Comparison of ENCODE assay signal across 12 mouse cellular contexts in genomic region chr3:152108003-152108395, GRCm38 (mm10). TPM values are rescaled to one million over a fixed set of nuclear protein-coding genes. Genes with fewer than 3 reads are reported as not detected.
DNase-seq lines count a peak whose midpoint lies in the region; ATAC-seq and TF ChIP-seq lines count a peak whose summit lies in the region.
"Had no signal": no experiment of that assay in that cellular context is flagged by ENCODE, and none has a peak within 500 bp of the region (broad histone marks: within the 10 kb centered on the region; RNA-seq: fewer than 3 reads in every experiment).

No protein-coding gene starts in this region.

- H3ac ChIP-seq in myocyte (ENCODE audit: control insufficient read depth, insufficient read length), result no peak overlapping the region

- no peak overlapping the region for H3K9ac ChIP-seq in hindbrain, embryonic 14.5 days
- no peak overlapping the region for H3K9ac ChIP-seq in hindbrain, embryonic 16.5 days (ENCODE audit: low read depth, low read length)
- no peak overlapping the region for H3K9ac ChIP-seq in midbrain, embryonic 13.5 days (replicated peaks)
- H3K9ac ChIP-seq in midbrain, embryonic 16.5 days (ENCODE audit: low read depth, low read length), result no peak overlapping the region
- no peak overlapping the region for H3K9ac ChIP-seq in embryonic facial prominence, embryonic 14.5 days (ENCODE audit: low read depth, low read length)
- H3K9ac ChIP-seq: liver, embryonic 14.5 days; neural tube, embryonic 13.5 days had no signal

- peaks cover 17% of the 10 kb centered on the region for H3K4me1 ChIP-seq in hindbrain, embryonic 14.5 days (replicated peaks; ENCODE audit: control insufficient read depth, insufficient read depth, low read length)
- peaks cover 19% of the 10 kb centered on the region for H3K4me1 ChIP-seq in hindbrain, embryonic 16.5 days (ENCODE audit: control insufficient read depth, insufficient read depth, low read depth, low read length)
- H3K4me1 ChIP-seq in midbrain, embryonic 13.5 days (replicated peaks), result peaks cover 30% of the 10 kb centered on the region
- H3K4me1 ChIP-seq in midbrain, embryonic 16.5 days (ENCODE audit: control insufficient read depth, insufficient read depth, low read length), result peaks cover 17% of the 10 kb centered on the region
- H3K4me1 ChIP-seq in embryonic facial prominence, embryonic 14.5 days (ENCODE audit: control insufficient read depth, insufficient read depth, low read length), result peaks cover 26% of the 10 kb centered on the region

- TF ChIP-seq POLR2A in myocyte (IDR thresholded peaks at IDR 0.05; ENCODE audit: insufficient read length, low read depth), result no peak

- WGBS in hindbrain, embryonic 14.5 days, result 68% methylated on average over 5 of the region's 5 CpGs
- 56% methylated on average over 5 of the region's 5 CpGs for WGBS in hindbrain, embryonic 16.5 days
- WGBS in midbrain, embryonic 13.5 days, result 75% methylated on average over 5 of the region's 5 CpGs
- 66% methylated on average over 5 of the region's 5 CpGs for WGBS in midbrain, embryonic 16.5 days
- WGBS in embryonic facial prominence, embryonic 14.5 days, result 29% methylated on average over 5 of the region's 5 CpGs

- DNase-seq in hindbrain, embryonic 14.5 days (ENCODE audit: low spot score), result no peak
- no peak for DNase-seq in embryonic facial prominence, embryonic 14.5 days (ENCODE audit: low spot score)
- no peak for DNase-seq in layer of hippocampus, adult 11-12 months (ENCODE audit: low spot score)
- DNase-seq: gastrocnemius, postnatal 14 days; kidney, postnatal 10 days had no signal

- ATAC-seq in hindbrain, embryonic 14.5 days (ENCODE audit: low FRiP score), result no peak
- ATAC-seq in hindbrain, embryonic 16.5 days, result no peak
- ATAC-seq in midbrain, embryonic 13.5 days, result no peak
- ATAC-seq in midbrain, embryonic 16.5 days, result no peak
- ATAC-seq in embryonic facial prominence, embryonic 14.5 days (ENCODE audit: low read depth), result no peak

- no peak overlapping the region for H3K4me3 ChIP-seq in hindbrain, embryonic 14.5 days (replicated peaks; ENCODE audit: low read length)
- no peak overlapping the region for H3K4me3 ChIP-seq in hindbrain, embryonic 16.5 days (ENCODE audit: low read length)
- no peak overlapping the region for H3K4me3 ChIP-seq in midbrain, embryonic 13.5 days (replicated peaks)
- no peak overlapping the region for H3K4me3 ChIP-seq in midbrain, embryonic 16.5 days (ENCODE audit: low read depth, low read length)
- H3K4me3 ChIP-seq in embryonic facial prominence, embryonic 14.5 days (ENCODE audit: low read depth, low read length), result peak overlapping the region; percentile 33; the same call in 1 of the 2 replicates
- no peak overlapping the region for H3K4me3 ChIP-seq in myocyte

- H3K4me2 ChIP-seq in hindbrain, embryonic 14.5 days (replicated peaks), result 0 out of 2 replicates have a peak overlapping the region, but pooled peaks have one; percentile 89
- no peak overlapping the region for H3K4me2 ChIP-seq in hindbrain, embryonic 16.5 days (ENCODE audit: low read length)
- peak overlapping the region; percentile 94; the same call in 1 of the 2 replicates for H3K4me2 ChIP-seq in midbrain, embryonic 13.5 days (replicated peaks)
- no peak overlapping the region for H3K4me2 ChIP-seq in midbrain, embryonic 16.5 days (ENCODE audit: low read length)
- H3K4me2 ChIP-seq in embryonic facial prominence, embryonic 14.5 days (ENCODE audit: low read depth, low read length), result peak overlapping the region; percentile 75
- peak overlapping the region; percentile 47 for H3K4me2 ChIP-seq in myocyte (ENCODE audit: low read depth)

- peaks cover 8% of the 10 kb centered on the region; the same call in 1 of the 2 replicates for H3K27me3 ChIP-seq in hindbrain, embryonic 14.5 days (ENCODE audit: control insufficient read depth, insufficient read depth, low read length)
- H3K27me3 ChIP-seq in hindbrain, embryonic 16.5 days (replicated peaks; ENCODE audit: control insufficient read depth, insufficient read depth, low read length), result no peaks in the 10 kb centered on the region
- H3K27me3 ChIP-seq in midbrain, embryonic 13.5 days, result peaks cover 42% of the 10 kb centered on the region
- H3K27me3 ChIP-seq in midbrain, embryonic 16.5 days (ENCODE audit: control insufficient read depth, insufficient read depth, low read depth, low read length), result peaks cover 4% of the 10 kb centered on the region; the same call in 1 of the 2 replicates
- peaks cover 12% of the 10 kb centered on the region for H3K27me3 ChIP-seq in embryonic facial prominence, embryonic 14.5 days (replicated peaks; ENCODE audit: control insufficient read depth, insufficient read depth, low read length)
- H3K27me3 ChIP-seq in myocyte (ENCODE audit: control insufficient read depth, insufficient read depth, insufficient read length), result no peaks in the 10 kb centered on the region

- H3K36me3 ChIP-seq in hindbrain, embryonic 14.5 days (replicated peaks; ENCODE audit: control insufficient read depth, insufficient read depth), result no peaks in the 10 kb centered on the region
- H3K36me3 ChIP-seq in hindbrain, embryonic 16.5 days (ENCODE audit: control insufficient read depth, insufficient read depth, low read length), result no peaks in the 10 kb centered on the region
- no peaks in the 10 kb centered on the region for H3K36me3 ChIP-seq in midbrain, embryonic 13.5 days
- H3K36me3 ChIP-seq in midbrain, embryonic 16.5 days (ENCODE audit: control insufficient read depth, insufficient read depth, low read length), result no peaks in the 10 kb centered on the region
- no peaks in the 10 kb centered on the region for H3K36me3 ChIP-seq in embryonic facial prominence, embryonic 14.5 days (ENCODE audit: control insufficient read depth, insufficient read depth, low read length)
- H3K36me3 ChIP-seq in myocyte (ENCODE audit: control insufficient read depth, insufficient read depth), result no peaks in the 10 kb centered on the region
- H3K36me3 ChIP-seq: forebrain, embryonic 10.5 days; neural tube, embryonic 13.5 days had no signal

- no peaks in the 10 kb centered on the region for H3K79me2 ChIP-seq in myocyte (ENCODE audit: control insufficient read depth, insufficient read depth)

- H3K9me3 ChIP-seq in hindbrain, embryonic 14.5 days (ENCODE audit: control insufficient read depth, low read length), result no peaks in the 10 kb centered on the region
- no peaks in the 10 kb centered on the region for H3K9me3 ChIP-seq in hindbrain, embryonic 16.5 days (ENCODE audit: control insufficient read depth, low read length)
- H3K9me3 ChIP-seq in midbrain, embryonic 13.5 days, result no peaks in the 10 kb centered on the region
- H3K9me3 ChIP-seq in midbrain, embryonic 16.5 days (replicated peaks; ENCODE audit: control insufficient read depth, low read length, poor library complexity, severe bottlenecking), result no peaks in the 10 kb centered on the region
- no peaks in the 10 kb centered on the region for H3K9me3 ChIP-seq in embryonic facial prominence, embryonic 14.5 days (ENCODE audit: control insufficient read depth, low read length)
- H3K9me3 ChIP-seq: forebrain, embryonic 10.5 days; neural tube, embryonic 13.5 days had no signal

- no peak overlapping the region for H3K27ac ChIP-seq in hindbrain, embryonic 14.5 days
- H3K27ac ChIP-seq in hindbrain, embryonic 16.5 days (ENCODE audit: low read depth, low read length), result no peak overlapping the region
- H3K27ac ChIP-seq in midbrain, embryonic 13.5 days, result no peak overlapping the region
- H3K27ac ChIP-seq in midbrain, embryonic 16.5 days (ENCODE audit: low read length), result no peak overlapping the region
- H3K27ac ChIP-seq in embryonic facial prominence, embryonic 14.5 days (replicated peaks; ENCODE audit: low read depth, low read length), result 0 out of 2 replicates have a peak overlapping the region, but pooled peaks have one; percentile 13
- H3K27ac ChIP-seq: forebrain, embryonic 10.5 days; liver, embryonic 14.5 days; neural tube, embryonic 13.5 days had no signal

TF ChIP-seq in myocyte, 11 proteins besides CTCF, POLR2A, EP300 and RAD21:
- TF ChIP-seq USF1 (IDR thresholded peaks at IDR 0.05; ENCODE audit: low read depth) (no peak), E2F4 (IDR thresholded peaks at IDR 0.05; ENCODE audit: insufficient read depth) (no peak), CEBPB (IDR thresholded peaks at IDR 0.05; ENCODE audit: insufficient read depth, poor library complexity, severe bottlenecking) (no peak), POLR2AphosphoS2 (IDR thresholded peaks at IDR 0.05; ENCODE audit: insufficient read length, low read depth) (no peak), MAX (IDR thresholded peaks at IDR 0.05; ENCODE audit: low read depth) (no peak), MYOG (IDR thresholded peaks at IDR 0.05; ENCODE audit: control insufficient read depth in 1 of 3, insufficient read depth in 1 of 3, insufficient read length in 2 of 3, low read depth in 2 of 3) (no peak), SRF (IDR thresholded peaks at IDR 0.05; ENCODE audit: control insufficient read depth, insufficient read length, low read depth) (no peak), TCF3 (IDR thresholded peaks at IDR 0.05; ENCODE audit: insufficient read length, low read depth) (no peak), REST (IDR thresholded peaks at IDR 0.05; ENCODE audit: insufficient read depth, insufficient read length) (no peak), MYOD1 (IDR thresholded peaks at IDR 0.05; ENCODE audit: control insufficient read depth in 1 of 3, insufficient read length in 2 of 3, low read depth in 2 of 3) (no peak), TCF12 (IDR thresholded peaks at IDR 0.05; ENCODE audit: insufficient read depth, poor library complexity, severe bottlenecking) (no peak)

RNA-seq across cellular contexts. Expression of gene Gipc2, which starts 58.0 kb away (rescaled TPM):
- polyA plus RNA-seq in hindbrain, embryonic 14.5 days (2014; fragmentation: Nextera tagmentation; extraction: Ambion mirVana), result 9.2 and 11.7 TPM in 2 replicates
- 9.7 and 11.9 TPM in 2 replicates for polyA plus RNA-seq in hindbrain, embryonic 16.5 days (2015; fragmentation: Nextera tagmentation; extraction: Ambion mirVana)
- 3.4 and 5.3 TPM in 2 replicates for polyA plus RNA-seq in midbrain, embryonic 13.5 days (2015; fragmentation: Nextera tagmentation; extraction: Ambion mirVana)
- 13.6 and 16.2 TPM in 2 replicates for polyA plus RNA-seq in midbrain, embryonic 16.5 days (2015; fragmentation: Nextera tagmentation; extraction: Ambion mirVana)
- 2.3 and 4.6 TPM in 2 replicates for polyA plus RNA-seq in embryonic facial prominence, embryonic 14.5 days (2014; fragmentation: Nextera tagmentation; extraction: Ambion mirVana)
- 0.16 TPM for polyA plus RNA-seq in myocyte (2012; fragmentation: generic; extraction: Trizol)

Comparison
In these comparisons a context has a peak if more than half of its experiments do, and no peak if none do; other contexts are left out.
1. H3K4me2 ChIP-seq: peak in hindbrain, embryonic 14.5 days (single experiment), midbrain, embryonic 13.5 days (single experiment), embryonic facial prominence, embryonic 14.5 days (single experiment) and myocyte (single experiment); none in hindbrain, embryonic 16.5 days (single experiment) and midbrain, embryonic 16.5 days (single experiment).